Mouse (Mus musculus): ENCODE measurements at regions not wholly inside any gene's neighbourhood (a gene's known extent, or its start where the extent isn't known, plus 50 kb on each side); places are given as distances from the start of the nearest gene placed in this dataset.
A peak's percentile ranks its signal among the peaks of the same experiment; 100 is the strongest.

DNA sequence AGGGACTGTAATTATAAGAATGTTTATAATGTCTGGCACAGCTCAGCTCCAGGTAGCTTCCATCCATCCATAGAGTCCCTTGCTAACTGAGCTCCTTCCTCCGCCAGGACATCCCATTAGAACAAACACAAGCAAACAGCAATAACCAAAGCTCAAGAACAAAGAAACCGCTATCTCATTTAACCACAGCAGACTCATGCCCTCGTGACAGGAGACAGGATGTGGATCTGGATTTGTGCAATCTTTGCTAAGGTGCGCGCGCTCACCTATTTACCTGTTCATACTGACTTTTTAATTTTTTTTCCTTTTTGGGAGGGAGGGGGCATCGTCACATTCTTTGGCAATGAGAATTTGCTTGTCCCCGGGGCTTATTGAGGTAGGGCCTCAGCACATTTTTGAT, 71.3 kb upstream of the Slc38a2 start:
- DNase-seq (ENCODE audit: low read depth): no peak

DNA sequence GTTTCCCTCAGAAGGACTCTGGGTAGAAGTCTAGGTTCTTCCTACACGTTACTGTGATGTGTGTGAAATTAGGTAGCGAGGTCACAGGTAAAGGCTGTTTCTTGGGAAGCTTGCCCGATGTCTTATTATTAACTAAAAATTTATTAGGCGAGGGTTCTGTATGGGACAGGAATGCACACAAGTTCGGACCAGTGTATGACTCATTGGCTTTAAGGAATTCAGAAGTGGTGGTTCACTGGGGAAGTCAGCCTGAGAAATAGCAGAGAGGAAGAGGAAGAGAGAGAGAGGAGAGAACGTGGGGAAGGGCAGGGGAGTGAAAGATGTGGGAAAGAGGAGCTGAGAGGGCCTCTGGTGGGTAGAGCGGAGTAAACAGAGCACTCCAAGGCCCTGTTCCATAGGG, 70.8 kb upstream of the Slc38a2 start:
- no peak for DNase-seq (ENCODE audit: low read depth)

DNA sequence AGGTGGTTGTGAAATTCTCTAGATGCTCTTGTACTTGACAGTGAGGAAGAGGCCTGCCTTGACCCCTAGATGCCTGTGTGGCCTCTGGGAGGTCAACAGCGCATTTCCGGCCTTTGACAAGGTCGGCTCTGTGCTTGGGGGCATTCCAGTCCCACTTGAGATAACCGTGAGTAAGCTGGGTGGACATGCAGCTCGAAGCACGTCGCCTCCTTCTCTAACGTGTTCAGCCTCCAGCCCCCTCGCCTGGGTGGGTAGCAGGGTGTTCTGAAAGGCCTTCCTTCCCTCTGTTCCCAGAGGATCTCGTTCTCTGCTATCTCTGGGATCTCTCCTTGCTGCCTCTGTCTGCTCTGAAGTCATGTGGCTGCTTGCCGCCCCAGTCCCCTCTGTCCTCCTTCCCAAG, 70.2 kb upstream of the Slc38a2 start:
- no peak for DNase-seq (ENCODE audit: low read depth)

GRCm38 (mm10) chr15:96768301-96768993, 68.9 kb upstream of the Slc38a2 start:
- DNase-seq (ENCODE audit: low read depth): peak; percentile 68

- DNase-seq (ENCODE audit: low read depth): no peak
These were observed 67.7 kb upstream of the Slc38a2 start for GRCm38 (mm10) chr15:96767188-96767587.

DNA sequence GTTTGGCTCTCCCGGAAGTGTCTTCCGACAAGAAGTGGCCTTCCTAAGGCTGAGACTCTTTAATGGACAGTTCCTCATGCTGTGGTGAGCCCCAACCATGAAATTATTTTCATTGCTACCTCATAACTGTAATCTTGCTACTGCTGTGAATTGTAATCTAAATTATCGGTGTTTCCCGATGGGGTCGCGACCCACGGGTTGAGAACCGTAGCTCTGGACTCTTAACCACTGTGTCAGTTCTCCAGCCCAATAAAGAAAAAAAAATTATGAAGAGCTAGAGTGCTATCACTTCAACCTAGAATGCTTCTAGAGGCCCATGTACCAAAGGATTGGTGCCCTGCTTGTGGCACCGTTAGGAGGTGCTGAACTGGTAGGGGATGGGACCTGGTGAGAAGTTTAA, 66.7 kb upstream of the Slc38a2 start:
- no peak for DNase-seq (ENCODE audit: low read depth)

GRCm38 (mm10) chr15:96763611-96764010, 64.1 kb upstream of the Slc38a2 start:
- no peak for DNase-seq (ENCODE audit: low read depth)

GRCm38 (mm10) chr15:96759078-96759995, 59.8 kb upstream of the Slc38a2 start:
- no peak for DNase-seq (ENCODE audit: low read depth)

DNA sequence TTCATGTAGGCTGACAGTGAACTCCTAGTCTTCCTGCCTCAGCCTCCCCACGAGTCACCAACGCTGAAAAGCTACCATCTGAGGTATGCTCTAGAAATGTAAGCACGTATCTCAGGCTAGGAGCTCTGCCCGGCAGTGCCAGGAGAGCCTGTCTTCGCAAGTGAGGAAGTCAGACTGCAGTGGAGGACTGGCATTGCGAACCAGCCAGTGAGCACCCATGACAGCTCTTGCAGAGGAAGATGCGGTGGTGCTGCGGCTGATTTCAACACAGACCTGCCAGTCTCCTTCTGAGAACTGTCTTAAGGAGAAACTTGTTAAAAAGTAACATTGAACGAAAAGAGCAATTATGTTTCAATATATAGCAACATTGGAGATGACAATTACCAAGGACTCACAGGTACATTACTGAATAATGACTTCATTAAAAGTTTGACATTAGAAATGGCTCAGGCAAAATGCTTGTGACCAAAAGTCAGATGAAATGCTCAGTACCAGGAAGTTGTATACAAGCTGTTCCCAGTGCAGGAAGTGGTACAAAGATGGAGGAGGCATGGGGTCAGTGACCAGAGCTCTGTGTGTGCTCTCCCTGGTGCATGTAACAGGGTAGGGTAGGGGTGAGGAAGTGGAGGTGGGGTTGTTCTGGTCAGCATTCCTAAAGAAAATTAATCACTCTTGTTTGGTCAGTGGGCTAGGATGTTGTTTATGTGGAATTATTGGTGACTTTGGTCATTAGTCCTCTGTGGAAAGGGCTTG, 58.1 kb upstream of the Slc38a2 start:
- DNase-seq (ENCODE audit: low read depth): no peak

DNA sequence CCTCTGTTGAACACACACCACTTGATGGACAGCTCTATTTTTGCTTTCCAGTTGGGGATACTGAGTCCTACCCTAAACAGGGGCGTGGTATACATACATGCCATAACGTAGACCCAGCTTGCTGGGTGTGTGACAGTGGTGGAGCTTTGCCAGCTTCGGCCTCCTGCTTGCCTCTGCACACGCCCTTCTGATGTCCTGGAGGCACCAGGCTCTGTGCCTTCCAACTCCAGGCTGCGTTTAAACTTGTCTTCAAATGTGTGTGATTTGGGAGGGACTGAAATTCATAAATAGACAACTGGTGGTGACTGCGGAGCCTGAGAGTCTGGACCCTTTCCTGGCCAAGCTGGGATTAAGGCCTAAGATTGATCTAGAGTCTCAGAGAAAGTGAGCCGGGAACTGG, 56.9 kb upstream of the Slc38a2 start:
- no peak for DNase-seq (ENCODE audit: low read depth)

DNA sequence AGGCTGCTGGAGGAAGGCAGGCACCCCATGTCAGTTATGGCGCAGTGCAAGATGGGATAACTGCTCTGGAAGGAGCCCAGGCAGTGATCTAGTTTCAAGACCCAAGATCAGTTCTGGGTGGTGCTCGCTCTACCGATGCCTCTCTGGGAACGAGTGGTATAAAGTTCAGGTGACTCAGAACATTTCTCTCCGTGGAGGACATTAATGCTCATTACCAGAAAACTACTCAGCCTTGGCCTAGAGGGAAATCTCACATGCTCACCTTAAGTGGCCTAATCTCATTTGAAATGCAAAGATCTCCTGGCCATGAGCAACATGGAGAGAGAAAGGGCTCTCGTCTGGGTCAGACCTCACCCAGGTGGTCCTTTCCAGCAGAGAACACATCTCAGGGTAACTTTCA, 56.4 kb upstream of the Slc38a2 start:
- DNase-seq (ENCODE audit: low read depth): no peak

DNA sequence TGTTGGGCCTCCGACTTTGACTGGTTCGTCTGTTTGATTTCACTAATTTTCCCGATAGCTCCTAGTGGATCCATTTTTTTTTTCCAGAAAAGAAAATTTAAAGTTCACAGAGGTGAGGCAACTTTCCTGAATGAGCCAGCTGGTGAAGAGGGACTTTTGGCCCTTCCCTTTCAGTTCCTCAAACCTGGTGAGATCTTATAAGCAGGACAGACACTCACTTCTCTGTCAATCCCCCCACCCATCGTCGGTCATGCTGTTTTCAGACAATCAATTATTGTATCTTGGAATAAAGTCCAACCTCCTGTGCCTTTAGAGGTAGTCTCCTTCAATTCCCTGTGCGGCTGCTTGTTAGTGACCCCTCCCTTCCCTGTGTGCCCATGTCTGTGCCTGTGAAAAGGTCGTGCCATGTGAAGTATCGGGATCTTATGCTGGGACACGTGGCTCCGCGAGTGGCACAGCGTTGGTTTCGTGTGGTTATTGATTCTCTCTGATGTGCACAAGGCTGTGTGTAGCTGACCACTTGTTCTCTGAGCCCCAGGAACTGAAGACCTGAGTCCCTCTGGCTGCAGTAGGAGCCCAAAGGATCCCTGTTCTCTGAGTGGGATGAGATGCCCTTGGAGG, 55.9 kb upstream of the Slc38a2 start:
- DNase-seq (ENCODE audit: low read depth): no peak

- no peak for DNase-seq (ENCODE audit: low read depth)
These were observed 54.5 kb upstream of the Slc38a2 start for GRCm38 (mm10) chr15:96754079-96754478.

- DNase-seq (ENCODE audit: low read depth): no peak
These were observed 53.2 kb upstream of the Slc38a2 start for GRCm38 (mm10) chr15:96752719-96753118.

DNA sequence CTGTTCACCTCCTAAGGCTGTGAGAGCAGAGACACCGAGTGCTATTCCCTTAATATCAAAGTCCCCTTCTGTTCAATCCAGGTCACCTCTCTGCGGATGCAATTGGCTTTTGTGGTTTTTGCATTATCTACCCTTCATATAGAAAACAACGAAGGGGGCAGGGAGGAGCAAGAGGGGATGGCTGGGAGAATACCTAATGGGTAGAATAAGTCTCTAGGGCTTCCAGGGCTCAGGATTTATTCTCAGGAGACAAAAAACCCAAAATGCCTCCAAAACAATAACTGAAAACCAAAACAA, 52.5 kb upstream of the Slc38a2 start:
- DNase-seq (ENCODE audit: low read depth): no peak

DNA sequence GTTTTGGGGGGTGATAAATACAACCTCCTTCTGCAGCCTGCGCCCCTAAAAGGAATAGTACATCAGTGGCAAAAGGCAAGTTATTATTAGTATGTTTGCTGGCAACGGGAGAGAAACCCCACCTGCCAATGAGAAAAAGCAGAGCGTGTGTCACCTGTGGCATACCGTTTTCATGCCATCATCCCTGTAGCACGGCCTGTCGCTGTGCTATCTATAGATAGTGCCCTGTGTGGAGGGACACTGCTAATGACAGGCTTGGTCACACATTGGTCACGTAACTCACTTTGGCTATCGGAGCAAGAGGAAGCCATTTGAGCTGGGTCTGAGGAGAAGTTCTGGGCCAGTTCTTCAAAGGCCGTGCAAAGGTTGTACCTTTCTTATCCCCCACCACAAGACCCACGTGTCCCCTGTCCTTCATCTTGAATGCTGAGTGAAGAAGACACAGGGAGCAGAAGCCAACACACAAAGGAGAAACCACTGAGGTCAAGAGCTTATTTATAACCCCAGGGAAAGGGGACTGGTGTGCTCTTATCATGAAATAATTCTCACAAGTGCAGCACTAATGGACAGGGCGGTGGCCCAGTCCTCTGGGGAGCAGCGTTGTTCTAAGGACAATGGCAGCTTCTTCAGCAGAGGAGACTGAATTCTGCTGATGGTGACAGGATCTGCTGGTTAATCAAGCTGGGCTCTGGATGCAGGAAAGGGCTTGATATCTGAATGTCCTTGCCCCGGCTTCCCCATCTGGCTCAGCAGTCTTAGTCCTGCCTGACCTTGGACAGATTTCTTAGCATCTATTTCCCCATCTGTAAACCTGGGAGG, 51.9 kb upstream of the Slc38a2 start:
- DNase-seq (ENCODE audit: low read depth): no peak

DNA sequence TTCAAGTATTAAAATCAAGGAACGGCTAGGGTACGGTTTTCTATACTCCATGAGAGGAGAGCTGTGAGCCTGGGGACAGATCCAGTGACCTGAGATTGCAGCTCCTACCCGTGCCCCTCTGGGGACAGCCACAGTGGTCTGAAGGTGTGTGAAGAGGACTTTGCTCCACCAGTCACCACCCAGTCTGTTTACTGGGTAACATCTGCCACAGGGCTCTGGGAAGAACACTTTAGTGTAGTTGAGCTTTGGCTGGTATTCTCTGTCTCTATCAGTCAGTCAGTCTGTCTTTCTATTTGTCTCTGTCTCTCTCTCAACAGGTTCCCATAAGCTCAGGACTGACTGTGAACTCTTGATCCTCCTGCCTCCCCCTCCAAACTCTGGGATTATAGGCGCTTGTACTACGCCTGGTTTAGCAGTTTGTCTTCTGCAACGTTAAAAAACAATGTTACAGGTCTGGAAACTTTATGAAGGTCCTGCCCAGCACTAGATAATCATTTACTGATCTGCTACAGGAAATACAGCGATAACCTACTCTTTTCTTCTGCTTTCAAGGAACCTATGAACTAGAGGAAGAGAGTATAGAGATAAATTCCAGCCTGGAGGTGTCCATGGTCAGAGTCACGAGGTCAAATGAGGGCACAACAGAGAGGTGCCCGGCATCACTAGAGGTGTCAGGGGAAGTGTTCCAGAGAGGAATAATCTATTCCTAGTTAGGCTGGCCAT, 50.2 kb upstream of the Slc38a2 start:
- DNase-seq (ENCODE audit: low read depth): no peak
